Mouse (Mus musculus) lung, postnatal 0 days (tissue): ENCODE results near the gene Rsph9.

ENCODE experiments used
- CTCF ChIP-seq: IDR thresholded peaks from 2 replicates; pipeline ENCODE4 v1.5.1; 2016; ENCODE audit warnings: antibody characterized with exemption, mild to moderate bottlenecking
- EP300 ChIP-seq: IDR thresholded peaks from 2 replicates; pipeline ENCODE4 v1.6.1; 2016; ENCODE audit warnings: antibody characterized with exemption, mild to moderate bottlenecking, control low read depth

DNA sequence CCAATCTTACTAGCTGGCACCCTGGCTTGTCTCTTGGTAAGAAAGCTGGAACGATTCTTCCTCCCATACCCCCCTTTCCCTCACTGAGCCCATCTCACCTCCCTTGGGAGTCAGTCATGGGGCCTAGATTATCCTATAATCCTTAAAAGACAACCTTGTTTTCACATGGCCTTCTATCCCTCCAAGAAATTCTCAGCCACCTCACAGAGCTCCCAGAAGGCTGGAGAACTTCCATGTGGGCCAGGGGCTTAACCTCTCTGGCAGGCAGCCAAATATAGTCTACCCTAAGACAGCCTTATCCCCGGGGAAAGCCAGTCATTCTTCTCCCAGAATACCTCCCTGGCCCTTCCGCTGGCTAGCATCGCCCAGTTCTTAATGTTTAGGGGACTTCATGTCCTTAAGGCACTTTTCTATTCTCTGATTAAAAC, 25.6 kb downstream of the Rsph9 start:
- TF ChIP-seq CTCF (no peak), EP300 (no peak)
